Mouse (Mus musculus) embryonic fibroblast, embryonic 13.5 days (primary cell): ENCODE results near the gene Smlr1. TPM values are rescaled to one million over a fixed set of nuclear protein-coding genes. Genes with fewer than 3 reads are reported as not detected.

Experiments used
- H3K27ac ChIP-seq: 2 replicates; pipeline ENCODE4 v1.5.1; 2012; ENCODE audit warnings: low read length, control low read depth, inconsistent platforms; ENCODE audit not compliant: insufficient read depth
- H3K4me1 ChIP-seq: 2 replicates; pipeline ENCODE4 v1.6.1; 2011; ENCODE audit warnings: low read length; ENCODE audit not compliant: control insufficient read depth, insufficient read depth
- H3K4me3 ChIP-seq: 2 replicates; pipeline ENCODE4 v1.5.1; 2011; ENCODE audit warnings: mild to moderate bottlenecking, control low read depth, low read length; ENCODE audit not compliant: insufficient read depth
- CTCF ChIP-seq: IDR thresholded peaks from 2 replicates; pipeline ENCODE4 v1.5.1; 2011; ENCODE audit warnings: mild to moderate bottlenecking, control low read depth, low read length, moderate library complexity, borderline replicate concordance; ENCODE audit not compliant: insufficient read depth
- POLR2A ChIP-seq: IDR thresholded peaks from 2 replicates; pipeline ENCODE4 v1.6.1; 2011; ENCODE audit warnings: low read depth, mild to moderate bottlenecking, control low read depth, low read length, moderate library complexity
- polyA plus RNA-seq: library from polyadenylated mRNA; stranded (reverse); fragments of >200 nt; gene quantifications from 2 replicates; pipeline ENCODE4 v1.2.4, GENCODE M21; 2011; ENCODE audit warnings: low read depth; ENCODE audit not compliant: missing spikeins, insufficient read length

Gene Smlr1
- polyA plus RNA-seq, 1 experiment = not detected

DNA sequence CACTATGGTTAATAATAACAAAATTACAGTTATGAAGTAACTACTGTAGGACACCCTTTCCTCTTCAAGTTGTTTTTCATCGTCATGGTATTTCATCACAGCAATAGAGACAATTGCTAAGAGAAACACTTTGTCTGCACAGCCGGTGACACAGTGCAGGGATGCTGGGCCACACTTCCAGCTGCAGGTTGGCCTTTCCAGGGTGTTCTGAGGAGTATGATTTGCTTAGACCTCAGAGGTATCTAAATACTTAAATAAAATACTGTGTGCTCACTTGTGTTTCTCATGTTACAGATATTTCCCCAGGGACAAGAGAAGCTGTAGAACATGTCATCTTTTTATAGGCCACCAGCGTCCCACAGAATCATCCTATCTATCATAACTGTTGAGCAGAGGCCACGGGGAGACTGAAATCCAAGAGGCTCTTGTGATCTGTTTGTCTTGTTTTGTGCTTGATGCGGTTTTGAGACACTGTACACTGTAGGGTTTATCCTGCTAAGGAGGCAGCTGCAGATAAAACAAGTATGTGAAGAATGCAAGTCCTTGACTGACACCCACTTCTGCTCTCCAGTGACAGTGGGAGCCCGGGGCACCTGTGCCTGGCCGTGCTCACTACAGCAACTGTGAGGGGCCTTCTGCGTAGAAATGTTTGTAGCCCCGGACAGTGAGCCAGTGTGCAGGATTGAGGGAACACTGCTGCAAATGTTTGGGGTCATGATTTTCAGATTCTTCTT, 2.4 kb downstream of the Smlr1 start:
- TF ChIP-seq CTCF = no peak
- no peak for TF ChIP-seq POLR2A

DNA sequence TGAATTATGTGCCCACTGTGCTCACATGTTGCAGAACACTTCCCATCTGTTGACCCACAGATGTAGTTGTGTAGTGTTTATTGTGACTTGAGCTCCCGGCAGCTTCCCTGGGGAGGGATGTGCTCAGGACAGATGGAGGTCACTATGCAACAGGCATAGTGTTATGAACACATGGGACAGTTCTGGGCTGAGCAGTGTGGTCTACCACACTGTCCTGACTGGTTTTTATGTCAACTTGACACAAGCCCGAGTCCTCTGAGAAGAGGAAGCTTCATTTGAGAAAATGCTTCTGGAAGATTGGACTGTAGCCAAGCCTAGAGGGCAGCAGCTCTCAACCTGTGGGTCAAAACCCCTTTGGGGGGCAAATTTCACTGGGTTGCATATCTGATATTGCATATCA, 3.0 kb downstream of the Smlr1 start:
- H3K27ac ChIP-seq = no peak overlapping the region
- H3K4me1 ChIP-seq = no peaks in the 10 kb centered on the region; the same call in 1 of the 2 replicates
- no peak overlapping the region for H3K4me3 ChIP-seq
- no peak for TF ChIP-seq CTCF
- no peak for TF ChIP-seq POLR2A

More for the DNA sequence above, 2.4 kb downstream of the Smlr1 start:
- H3K4me1 ChIP-seq = no peaks in the 10 kb centered on the region; the same call in 1 of the 2 replicates
- no peak overlapping the region for H3K4me3 ChIP-seq
- H3K27ac ChIP-seq = no peak overlapping the region

DNA sequence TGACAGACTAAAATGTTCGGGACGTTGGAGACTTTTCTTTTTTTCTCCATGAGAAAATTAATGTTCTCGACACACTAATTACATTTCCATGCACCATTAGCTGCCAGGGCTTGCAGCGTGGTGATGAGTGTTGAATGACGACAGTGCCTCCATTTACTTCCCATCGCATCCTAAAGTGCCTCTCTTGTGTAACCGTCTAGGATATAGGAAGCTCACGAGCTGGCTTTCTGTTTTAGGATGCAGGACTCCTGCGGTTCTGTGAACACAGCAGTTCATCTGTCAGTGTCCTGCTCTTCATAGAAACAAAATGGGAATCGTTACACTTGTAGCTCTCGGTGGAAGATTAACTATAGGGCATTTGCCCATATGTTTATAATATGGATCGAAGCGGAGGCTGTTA, 4.7 kb downstream of the Smlr1 start:
- no peaks in the 10 kb centered on the region; the same call in 1 of the 2 replicates for H3K4me1 ChIP-seq
- H3K4me3 ChIP-seq = no peak overlapping the region
- TF ChIP-seq POLR2A (no peak), CTCF (no peak)
- no peak overlapping the region for H3K27ac ChIP-seq

DNA sequence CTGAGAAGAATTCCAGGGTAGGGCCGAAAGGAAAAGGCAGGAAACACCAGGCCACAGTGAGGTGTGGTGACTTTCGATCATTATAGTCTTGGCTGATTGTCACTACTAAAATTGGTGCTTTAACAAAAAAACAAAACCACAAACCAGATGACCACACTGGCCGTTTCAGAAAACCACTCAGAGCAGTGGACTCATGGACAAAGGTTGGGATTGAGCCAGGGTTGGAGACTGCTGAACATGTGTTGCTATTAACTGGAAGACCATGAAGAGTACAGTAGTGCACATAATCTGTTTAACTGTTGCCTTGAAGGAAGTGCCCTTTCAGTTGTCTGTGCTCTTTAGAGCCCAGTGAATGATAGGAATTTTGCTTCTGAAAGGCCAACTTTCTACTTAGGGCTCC, 8.9 kb downstream of the Smlr1 start:
- no peak overlapping the region for H3K4me3 ChIP-seq
- H3K27ac ChIP-seq = no peak overlapping the region
- no peaks in the 10 kb centered on the region; the same call in 1 of the 2 replicates for H3K4me1 ChIP-seq
- TF ChIP-seq POLR2A (no peak), CTCF (no peak)

DNA sequence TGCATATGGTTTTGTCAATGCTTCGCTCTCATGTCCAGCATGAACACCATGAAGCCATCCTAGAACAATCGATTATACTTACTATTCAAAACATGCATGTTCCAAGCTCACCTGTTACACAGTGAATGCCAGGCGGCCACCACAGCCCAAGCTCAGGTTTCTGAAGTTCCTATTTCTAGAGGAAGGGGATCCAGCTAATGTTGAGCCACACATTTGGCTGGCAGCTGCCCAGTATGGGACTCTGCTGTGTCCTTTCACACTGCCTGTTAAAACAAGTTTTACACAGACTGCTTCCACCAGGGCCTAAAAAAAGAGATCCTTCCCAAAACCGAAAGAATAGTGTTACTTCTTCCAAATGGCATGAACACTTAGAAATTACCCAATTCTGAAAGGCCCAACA, 9.4 kb downstream of the Smlr1 start:
- Histone ChIP-seq H3K4me3 (no peak overlapping the region), H3K27ac (no peak overlapping the region), H3K4me1 (no peaks in the 10 kb centered on the region; the same call in 1 of the 2 replicates)
- no peak for TF ChIP-seq CTCF
- TF ChIP-seq POLR2A = no peak

DNA sequence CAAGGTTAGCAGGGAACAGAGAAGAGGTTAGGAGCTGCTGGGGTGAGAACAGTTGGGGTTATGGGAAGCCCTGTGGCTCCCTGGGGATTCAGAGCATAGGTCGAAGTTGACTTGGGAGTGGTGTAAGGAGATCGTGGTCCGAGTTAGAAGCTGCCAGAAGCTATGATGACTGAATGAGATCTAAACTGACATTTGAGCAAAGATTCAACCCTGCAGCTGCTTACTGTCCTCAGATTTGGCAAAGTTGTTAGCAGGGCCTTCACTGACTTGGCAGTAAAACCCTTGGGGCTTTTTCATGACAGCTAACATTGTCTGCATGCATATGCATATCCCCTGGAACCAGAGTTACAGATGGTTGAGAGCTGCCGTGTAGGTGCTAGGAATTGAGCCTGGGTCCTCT, 9.9 kb downstream of the Smlr1 start:
- Histone ChIP-seq H3K4me3 (no peak overlapping the region), H3K27ac (no peak overlapping the region), H3K4me1 (no peaks in the 10 kb centered on the region)
- no peak for TF ChIP-seq POLR2A
- no peak for TF ChIP-seq CTCF

DNA sequence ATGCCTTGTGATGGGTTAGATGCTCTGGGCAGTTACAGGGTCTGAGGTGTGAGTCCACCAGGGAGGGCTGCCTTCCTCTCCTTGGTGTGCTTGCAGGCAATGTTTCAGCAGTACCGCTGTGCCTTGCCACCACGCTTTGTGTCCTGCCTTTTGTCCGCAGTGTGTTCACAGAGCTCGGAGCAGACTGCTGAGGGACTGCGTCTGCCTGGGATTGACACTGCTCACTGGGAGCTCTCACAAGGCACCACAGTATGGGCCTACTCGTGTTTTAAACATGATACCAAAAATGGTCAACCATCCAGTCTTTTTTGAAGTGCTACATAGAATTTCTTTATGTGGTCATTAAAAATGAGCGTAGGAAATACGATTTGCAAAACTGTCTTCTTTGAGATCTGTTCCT, 12.3 kb downstream of the Smlr1 start:
- Histone ChIP-seq H3K4me1 (peaks cover 7% of the 10 kb centered on the region), H3K4me3 (no peak overlapping the region), H3K27ac (no peak overlapping the region)
- TF ChIP-seq CTCF (no peak), POLR2A (no peak)

DNA sequence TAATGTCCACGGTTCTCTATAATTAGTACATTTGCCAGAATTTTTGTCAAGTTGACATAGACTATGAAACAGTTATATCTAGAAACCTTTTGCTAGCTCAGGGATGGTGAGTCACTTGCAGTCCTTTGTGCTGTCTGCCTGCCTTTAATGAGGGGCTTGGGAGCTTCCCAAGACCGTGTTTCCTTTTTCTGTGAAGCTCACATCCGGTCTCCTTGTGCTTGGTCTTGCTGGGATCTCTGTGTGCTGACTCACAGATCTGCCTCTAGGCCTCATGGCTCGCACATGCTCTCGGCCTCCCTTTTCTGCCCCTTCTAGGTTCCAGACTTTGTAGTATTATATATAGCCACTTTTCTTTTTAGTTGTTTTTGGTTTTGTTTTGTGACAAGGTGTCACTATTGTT, 15.6 kb downstream of the Smlr1 start:
- peaks cover 7% of the 10 kb centered on the region for H3K4me1 ChIP-seq
- no peak overlapping the region for H3K4me3 ChIP-seq
- H3K27ac ChIP-seq = peak overlapping the region; percentile 67
- TF ChIP-seq POLR2A (no peak), CTCF (no peak)

DNA sequence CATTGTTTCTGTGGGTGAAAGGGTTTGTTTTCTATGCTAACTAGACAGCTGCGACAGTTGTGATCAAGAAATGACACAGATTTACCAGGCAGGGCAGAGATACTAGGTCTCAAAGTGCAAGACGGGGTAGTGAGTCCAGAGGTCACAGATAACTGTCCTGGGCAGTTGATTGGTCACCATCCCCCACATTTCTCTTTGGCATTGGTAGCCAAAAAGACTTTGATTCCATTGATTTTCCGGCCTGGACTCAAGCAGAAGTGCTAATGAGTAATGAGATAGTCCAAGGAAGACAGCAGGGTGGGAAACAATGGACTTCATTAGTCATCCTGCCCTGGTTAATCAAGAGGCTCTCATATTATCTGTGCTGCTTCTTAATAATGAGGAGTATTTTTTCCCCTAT, 16.1 kb downstream of the Smlr1 start:
- TF ChIP-seq POLR2A (no peak), CTCF (no peak)
- Histone ChIP-seq H3K4me1 (peaks cover 7% of the 10 kb centered on the region), H3K27ac (peak overlapping the region; percentile 89), H3K4me3 (no peak overlapping the region)

DNA sequence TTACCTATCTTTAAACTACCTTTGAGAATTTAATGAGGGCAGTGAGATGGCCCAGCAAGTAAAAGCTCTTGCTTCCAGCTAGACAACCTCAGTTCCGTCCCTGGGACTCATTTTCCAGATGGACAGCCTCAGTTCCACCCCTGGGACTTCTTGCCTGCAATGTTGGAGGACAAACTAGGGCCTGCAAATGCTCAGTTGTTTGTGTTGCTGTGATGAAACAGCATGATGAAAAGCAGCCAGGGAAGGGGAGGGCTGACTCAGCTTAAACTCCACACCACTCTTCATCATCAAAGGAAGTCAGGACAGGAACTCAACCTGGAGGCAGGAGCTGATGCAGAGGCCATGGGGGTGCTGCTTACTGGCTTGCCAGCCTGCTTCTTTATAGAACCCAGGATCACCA, 22.2 kb downstream of the Smlr1 start:
- Histone ChIP-seq H3K4me3 (no peak overlapping the region), H3K4me1 (no peaks in the 10 kb centered on the region), H3K27ac (no peak overlapping the region)
- TF ChIP-seq CTCF = no peak
- no peak for TF ChIP-seq POLR2A
